Mouse (Mus musculus): Measurements from ENCODE around the gene Ppm1a.

GRCm38 (mm10) chr12:72709981-72710380 lies 47.3 kb upstream of the Ppm1a start:
- TF ChIP-seq MAFK (IDR thresholded peaks at IDR 0.05; ENCODE audit: borderline replicate concordance, low read depth, low read length) (no peak), POLR2A (IDR thresholded peaks at IDR 0.05; ENCODE audit: control insufficient read depth in 1 of 2, insufficient read depth in 1 of 2, low read depth in 1 of 2, low read length in 2 of 2, poor library complexity in 1 of 2) (no peak), NRF1 (IDR thresholded peaks at IDR 0.05; ENCODE audit: insufficient read depth, low read depth, low read length, poor library complexity, severe bottlenecking) (no peak), CHD1 (IDR thresholded peaks at IDR 0.05; ENCODE audit: low read depth, low read length) (no peak), SMC3 (IDR thresholded peaks at IDR 0.05; ENCODE audit: low read depth, low read length) (no peak), E2F4 (IDR thresholded peaks at IDR 0.05; ENCODE audit: borderline replicate concordance, low read depth, low read length) (no peak), POLR2AphosphoS2 (IDR thresholded peaks at IDR 0.05; ENCODE audit: low read length) (no peak), CTCF (IDR thresholded peaks at IDR 0.05 in 2 of 3, conservative IDR thresholded peaks at IDR 0.05 in 1 of 3; ENCODE audit: control insufficient read depth in 1 of 3, insufficient read depth in 1 of 3, low read depth in 2 of 3, low read length in 3 of 3, poor library complexity in 1 of 3, severe bottlenecking in 1 of 3) (no peak), ZNF384 (IDR thresholded peaks at IDR 0.05; ENCODE audit: low read depth, low read length) (no peak), MYC (IDR thresholded peaks at IDR 0.05; ENCODE audit: low read depth, low read length) (no peak), MXI1 (IDR thresholded peaks at IDR 0.05; ENCODE audit: low read depth, low read length) (no peak), MAX (IDR thresholded peaks at IDR 0.05; ENCODE audit: low read length) (no peak), TBP (IDR thresholded peaks at IDR 0.05; ENCODE audit: low read depth, low read length) (no peak), ETS1 (IDR thresholded peaks at IDR 0.05; ENCODE audit: low read depth, low read length) (no peak)
